Mouse (Mus musculus) liver (tissue): Measurements from ENCODE around the gene Clec1b.
A peak's percentile ranks its signal among the peaks of the same experiment; 100 is the strongest.

Source experiments
- DNase-seq: peaks from one replicate; pipeline ENCODE4 v3.0.0-alpha.2; 2020; ENCODE audit warnings: mixed read lengths

The Clec1b gene

GRCm38 (mm10) chr6:129396997-129397396 lies at the start of gene Clec1b:
TSS of gene Clec1b (plus strand) at chr6:129397297.
- DNase-seq: no peak

GRCm38 (mm10) chr6:129349524-129350352 lies 47.4 kb upstream of the Clec1b start:
- peak; percentile 26 for DNase-seq

- DNase-seq: no peak
These were observed 46.0 kb upstream of the Clec1b start for GRCm38 (mm10) chr6:129351091-129351490.

GRCm38 (mm10) chr6:129355774-129356173 lies 41.3 kb upstream of the Clec1b start:
- no peak for DNase-seq

- DNase-seq: no peak
These were observed 40.7 kb upstream of the Clec1b start for GRCm38 (mm10) chr6:129356430-129356829.

- DNase-seq: no peak
These were observed 37.6 kb upstream of the Clec1b start for GRCm38 (mm10) chr6:129359515-129359914.

- DNase-seq: no peak
These were observed 33.2 kb upstream of the Clec1b start for GRCm38 (mm10) chr6:129363942-129364341.

- peak; percentile 6 for DNase-seq
These were observed 31.1 kb upstream of the Clec1b start for GRCm38 (mm10) chr6:129365959-129366359.

- no peak for DNase-seq
These were observed 27.5 kb upstream of the Clec1b start for GRCm38 (mm10) chr6:129369374-129370132.

- no peak for DNase-seq
These were observed 22.1 kb upstream of the Clec1b start for GRCm38 (mm10) chr6:129374937-129375471.

GRCm38 (mm10) chr6:129380454-129380853 lies 16.6 kb upstream of the Clec1b start:
- DNase-seq: no peak

- no peak for DNase-seq
These were observed 15.4 kb upstream of the Clec1b start for GRCm38 (mm10) chr6:129381736-129382135.

- no peak for DNase-seq
These were observed 13.6 kb upstream of the Clec1b start for GRCm38 (mm10) chr6:129383466-129383865.

GRCm38 (mm10) chr6:129385000-129385399 lies 12.1 kb upstream of the Clec1b start:
- DNase-seq: no peak

- no peak for DNase-seq
These were observed 11.3 kb upstream of the Clec1b start, which contains the start of gene Clec12b for GRCm38 (mm10) chr6:129385774-129386173. TSS of gene Clec12b (minus strand) at chr6:129385874.

- no peak for DNase-seq
These were observed 3.9 kb upstream of the Clec1b start for GRCm38 (mm10) chr6:129393087-129393720.

- no peak for DNase-seq
These were observed 3.4 kb upstream of the Clec1b start for GRCm38 (mm10) chr6:129393732-129394131.

GRCm38 (mm10) chr6:129399945-129400344 lies 2.8 kb downstream of the Clec1b start:
- DNase-seq: peak; percentile 10

GRCm38 (mm10) chr6:129402404-129402803 lies 5.3 kb downstream of the Clec1b start:
- no peak for DNase-seq

- DNase-seq: no peak
These were observed 6.3 kb downstream of the Clec1b start for GRCm38 (mm10) chr6:129403391-129403790.

GRCm38 (mm10) chr6:129405999-129406398 lies 8.9 kb downstream of the Clec1b start:
- no peak for DNase-seq

- DNase-seq: no peak
These were observed 10.2 kb downstream of the Clec1b start for GRCm38 (mm10) chr6:129407324-129407723.

GRCm38 (mm10) chr6:129408562-129408961 lies 11.5 kb downstream of the Clec1b start, which contains the start of gene Clec9a:
TSS of gene Clec9a (plus strand) at chr6:129408862.
- no peak for DNase-seq
